ENCODE assay signal across 12 mouse cellular contexts in the genomic region with DNA sequence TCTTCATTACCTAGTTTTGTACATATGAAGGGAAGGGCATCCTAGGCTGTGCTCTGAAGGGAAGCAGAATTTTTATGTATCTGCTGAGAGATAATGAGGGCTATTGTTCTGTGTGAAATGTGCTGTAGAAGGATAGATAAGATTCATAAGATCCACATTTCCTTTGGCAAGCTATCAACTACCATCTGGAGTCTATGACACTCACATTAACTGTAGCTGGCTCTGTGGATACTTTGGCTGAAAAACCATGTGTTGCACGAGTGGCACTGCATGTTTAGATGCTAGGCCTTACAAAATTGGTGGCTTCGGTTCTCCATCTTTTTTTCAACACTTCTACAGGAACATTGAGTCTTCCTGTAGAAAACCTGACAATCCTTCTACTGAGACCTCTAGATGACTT.
"Had no signal": no experiment of that assay in that cellular context is flagged by ENCODE, and none has a peak within 500 bp of the region (broad histone marks: within the 10 kb centered on the region; RNA-seq: fewer than 3 reads in every experiment).

No protein-coding gene starts in this region.

- H3K27ac ChIP-seq: limb, embryonic 12.5 days; liver, embryonic 13.5 days; midbrain, embryonic 13.5 days; neural tube, embryonic 12.5 days; stomach, postnatal 0 days had no signal

- ATAC-seq: liver, postnatal 0 days; midbrain, embryonic 13.5 days had no signal

- H3K36me3 ChIP-seq: limb, embryonic 12.5 days; liver, embryonic 13.5 days; midbrain, embryonic 13.5 days; neural tube, embryonic 12.5 days had no signal

- H3K4me2 ChIP-seq: limb, embryonic 12.5 days; liver, embryonic 13.5 days; midbrain, embryonic 13.5 days; neural tube, embryonic 12.5 days had no signal

- H3K9me3 ChIP-seq: limb, embryonic 12.5 days; liver, embryonic 13.5 days; midbrain, embryonic 13.5 days; neural tube, embryonic 12.5 days had no signal

- H3K4me3 ChIP-seq: limb, embryonic 12.5 days; liver, embryonic 13.5 days; midbrain, embryonic 13.5 days; neural tube, embryonic 12.5 days had no signal

- H3K4me1 ChIP-seq: limb, embryonic 12.5 days; liver, embryonic 13.5 days; midbrain, embryonic 13.5 days; neural tube, embryonic 12.5 days had no signal

- H3K27me3 ChIP-seq: limb, embryonic 12.5 days; liver, embryonic 13.5 days; midbrain, embryonic 13.5 days; neural tube, embryonic 12.5 days had no signal

- DNase-seq: kidney, postnatal 10 days; kidney, postnatal 4 days; liver; liver, embryonic 13.5 days; liver, postnatal 0 days; lung, postnatal 36 days; thymus, adult 18-20 months; thymus, postnatal 14 days had no signal

- H3K9ac ChIP-seq: limb, embryonic 12.5 days; liver, embryonic 13.5 days; liver, postnatal 0 days; midbrain, embryonic 13.5 days; neural tube, embryonic 12.5 days had no signal
